Mouse (Mus musculus) kidney, adult 2 months (tissue): ENCODE results near the gene Enho. TPM values are rescaled to one million over a fixed set of nuclear protein-coding genes. Genes with fewer than 3 reads are reported as not detected.

Source experiments
- DNase-seq: peaks from one replicate; pipeline ENCODE4 v3.0.0; 2021
- H3K27ac ChIP-seq: fragments of 200-500 bp; 2 replicates; pipeline ENCODE4 v1.5.1; 2012; ENCODE audit warnings: low read depth, low read length, control low read depth, inconsistent platforms; ENCODE audit not compliant: insufficient read depth
- H3K27me3 ChIP-seq: fragments of 200-500 bp; replicated peaks from 2 replicates; pipeline ENCODE4 v1.6.1; 2012; ENCODE audit warnings: mild to moderate bottlenecking, moderate library complexity, low read length, inconsistent platforms; ENCODE audit not compliant: control insufficient read depth, insufficient read depth
- H3K36me3 ChIP-seq: fragments of 200-500 bp; 2 replicates; pipeline ENCODE4 v1.6.1; 2012; ENCODE audit warnings: mild to moderate bottlenecking, moderate library complexity, low read length, inconsistent platforms; ENCODE audit not compliant: control insufficient read depth, insufficient read depth
- H3K4me1 ChIP-seq: fragments of 200-500 bp; 2 replicates; pipeline ENCODE4 v1.6.1; 2011; ENCODE audit warnings: low read length; ENCODE audit not compliant: control insufficient read depth, insufficient read depth
- H3K4me3 ChIP-seq: fragments of 200-500 bp; 2 replicates; pipeline ENCODE4 v1.5.1; 2011; ENCODE audit warnings: mild to moderate bottlenecking, low read depth, low read length, control low read depth; ENCODE audit not compliant: insufficient read depth
- CTCF ChIP-seq: fragments of 200-500 bp; conservative IDR thresholded peaks from 2 replicates; pipeline ENCODE4 v1.5.1; 2011; ENCODE audit warnings: low read depth, mild to moderate bottlenecking, control low read depth, low read length, moderate library complexity, mixed read lengths; ENCODE audit not compliant: insufficient read depth, insufficient read length
- POLR2A ChIP-seq: fragments of 200-500 bp; IDR thresholded peaks from one replicate; pipeline ENCODE4 v1.6.1; 2011; ENCODE audit warnings: low read depth, low read length, control low read depth
- WGBS: fragments of 180-500 bp; shearing (Covaris S2); methylation state at CpG from one replicate; pipeline ENCODE4 v1.1.7; 2018; 5-methylcytosine and 5-hydroxymethylcytosine counted together
- polyA plus RNA-seq: library from polyadenylated mRNA; depleted of rRNA; stranded (reverse); fragments of >200 nt; gene quantifications from 2 replicates; pipeline ENCODE4 v1.2.3, GENCODE M21; 2012

Enho gene
- polyA plus RNA-seq, 1 experiment = 9.9 TPM

GRCm38 (mm10) chr4:41631390-41631789 lies 8.7 kb downstream of the Enho start:
- no peak for TF ChIP-seq POLR2A
- no peak for TF ChIP-seq CTCF
- H3K27me3 ChIP-seq = no peaks in the 10 kb centered on the region
- H3K4me3 ChIP-seq = no peak overlapping the region
- DNase-seq = peak; percentile 63
- H3K36me3 ChIP-seq = no peaks in the 10 kb centered on the region
- no peak overlapping the region for H3K27ac ChIP-seq
- no peaks in the 10 kb centered on the region for H3K4me1 ChIP-seq
- WGBS = 7% methylated on average over 11 of the region's 11 CpGs

GRCm38 (mm10) chr4:41630196-41630595 lies 9.9 kb downstream of the Enho start:
- no peak for DNase-seq
- no peaks in the 10 kb centered on the region for H3K4me1 ChIP-seq
- 73% methylated on average over 6 of the region's 6 CpGs for WGBS

GRCm38 (mm10) chr4:41628202-41628927 lies 11.8 kb downstream of the Enho start:
- H3K4me3 ChIP-seq = no peak overlapping the region
- no peaks in the 10 kb centered on the region for H3K27me3 ChIP-seq
- TF ChIP-seq POLR2A = no peak
- TF ChIP-seq CTCF = no peak
- peak; percentile 48 for DNase-seq
- no peak overlapping the region for H3K27ac ChIP-seq
- 32% methylated on average over 8 of the region's 8 CpGs for WGBS
- H3K36me3 ChIP-seq = no peaks in the 10 kb centered on the region
- H3K4me1 ChIP-seq = no peaks in the 10 kb centered on the region

More at GRCm38 (mm10) chr4:41630196-41630595, 9.9 kb downstream of the Enho start:
- H3K27me3 ChIP-seq = no peaks in the 10 kb centered on the region
- H3K36me3 ChIP-seq = no peaks in the 10 kb centered on the region
- no peak overlapping the region for H3K27ac ChIP-seq
- H3K4me3 ChIP-seq = no peak overlapping the region
- TF ChIP-seq POLR2A = no peak
- no peak for TF ChIP-seq CTCF

GRCm38 (mm10) chr4:41622071-41622470 lies 18.1 kb downstream of the Enho start:
- WGBS = 94% methylated on average over 14 of the region's 14 CpGs
- no peak for DNase-seq
- Histone ChIP-seq H3K4me1 (no peaks in the 10 kb centered on the region), H3K4me3 (no peak overlapping the region), H3K36me3 (no peaks in the 10 kb centered on the region), H3K27me3 (no peaks in the 10 kb centered on the region), H3K27ac (no peak overlapping the region)
- no peak for TF ChIP-seq CTCF
- TF ChIP-seq POLR2A = no peak

GRCm38 (mm10) chr4:41618916-41619746 lies 21.0 kb downstream of the Enho start:
- no peak for TF ChIP-seq CTCF
- TF ChIP-seq POLR2A = no peak
- no peaks in the 10 kb centered on the region for H3K4me1 ChIP-seq
- 47% methylated on average over 12 of the region's 12 CpGs for WGBS
- DNase-seq = no peak
- no peak overlapping the region for H3K27ac ChIP-seq
- no peak overlapping the region for H3K4me3 ChIP-seq
- H3K27me3 ChIP-seq = no peaks in the 10 kb centered on the region
- H3K36me3 ChIP-seq = no peaks in the 10 kb centered on the region

- Histone ChIP-seq H3K36me3 (no peaks in the 10 kb centered on the region), H3K4me3 (no peak overlapping the region), H3K27ac (no peak overlapping the region), H3K27me3 (no peaks in the 10 kb centered on the region), H3K4me1 (no peaks in the 10 kb centered on the region)
- TF ChIP-seq POLR2A = no peak
- TF ChIP-seq CTCF = peak; percentile 28; the same call in 1 of the 2 replicates
- WGBS = 73% methylated on average over 9 of the region's 9 CpGs
- DNase-seq = no peak
Measured at GRCm38 (mm10) chr4:41615661-41616599, 24.2 kb downstream of the Enho start.
